Mouse (Mus musculus): ENCODE measurements around the gene S1pr1.

S1pr1 gene

GRCm38 (mm10) chr3:115692857-115693256 is 22.0 kb downstream of the S1pr1 start:
- CTCF ChIA-PET: interaction anchor here in 1 of 4 experiments (0.6 kb wide), 1 partner anchor 48 kb away, joined by 4 read pairs; no protein-coding TSS in a partner anchor
- POLR2A ChIA-PET: interaction anchor here in 3 of 4 experiments (0.6 to 0.8 kb wide), 5 partner anchors 26 to 648 kb away, joined by 3 to 7 read pairs (median 3); partner anchors contain the start of gene Dph5 (in 2 of the 3)

- POLR2A ChIA-PET: interaction anchor here in 2 of 4 experiments (0.6 to 0.7 kb wide), 2 partner anchors 195 to 649 kb away, joined by 3 to 7 read pairs; partner anchors contain the start of gene Dph5 (in 1 of the 2)
- CTCF ChIA-PET: interaction anchor here in 1 of 4 experiments (0.6 kb wide), 1 partner anchor 47 kb away, joined by 4 read pairs; no protein-coding TSS in a partner anchor
Observed at GRCm38 (mm10) chr3:115692384-115692783, 22.5 kb downstream of the S1pr1 start.

DNA sequence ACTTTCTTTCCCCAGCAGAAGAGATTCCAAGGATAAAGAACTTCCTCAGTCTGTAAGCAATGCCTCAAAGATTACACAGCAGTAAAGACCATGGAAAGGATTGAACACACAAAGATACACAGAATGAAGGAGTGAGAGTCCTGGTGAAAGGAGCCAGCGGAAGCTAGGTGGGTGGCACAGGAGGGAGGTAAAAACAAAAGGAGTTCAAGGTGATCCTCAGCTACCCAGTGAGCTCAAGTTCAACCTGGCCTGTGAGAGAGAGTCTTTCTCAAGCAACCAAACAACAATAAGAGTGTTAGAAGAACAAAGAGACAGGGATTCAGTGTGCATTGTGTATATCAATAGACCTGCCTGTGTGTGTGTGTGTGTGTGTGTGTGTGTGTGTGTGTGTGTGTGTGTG is 25.0 kb downstream of the S1pr1 start:
- ChIA-PET POLR2A (interaction anchor here in 3 of 4 experiments (0.6 to 2.2 kb wide), 7 partner anchors 11 to 734 kb away, joined by 3 to 5 read pairs (median 3); partner anchors contain the start of genes Cdc14a (in 1 of the 3), Dph5 (in 1 of the 3) and S1pr1 (in 1 of the 3)), CTCF (interaction anchor here in 2 of 4 experiments (0.6 to 0.8 kb wide), 2 partner anchors 246 to 576 kb away, joined by 6 to 7 read pairs; no protein-coding TSS in a partner anchor)

- CTCF ChIA-PET: interaction anchor here in 2 of 4 experiments (0.6 to 0.7 kb wide), 2 partner anchors 523 to 577 kb away, joined by 4 to 7 read pairs; no protein-coding TSS in a partner anchor
Observed at GRCm38 (mm10) chr3:115689352-115689751, 25.5 kb downstream of the S1pr1 start.

DNA sequence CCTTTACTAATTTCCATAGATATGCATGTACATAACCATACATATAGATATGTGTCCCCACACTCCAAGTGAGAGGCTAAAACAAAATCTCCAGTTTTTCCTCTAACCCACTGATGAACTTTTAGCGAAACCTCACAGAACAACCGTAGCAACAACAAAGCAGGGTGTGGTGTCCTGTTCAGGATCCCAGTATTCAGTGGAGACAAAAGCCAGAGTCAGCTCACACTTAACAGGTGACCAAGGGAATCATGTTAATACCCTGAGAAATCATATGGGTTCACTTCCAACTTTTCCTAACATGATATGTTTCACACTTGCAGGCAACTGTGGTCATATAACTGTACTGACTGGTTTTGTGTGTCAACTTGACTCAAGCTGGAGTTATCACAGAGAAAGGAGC is 27.1 kb downstream of the S1pr1 start:
- CTCF ChIA-PET: no interaction called here
- POLR2A ChIA-PET: interaction anchor here in 2 of 4 experiments (0.8 to 1.3 kb wide), 2 partner anchors 70 to 71 kb away, joined by 3 read pairs; no protein-coding TSS in a partner anchor

More at GRCm38 (mm10) chr3:115689352-115689751, 25.5 kb downstream of the S1pr1 start:
- POLR2A ChIA-PET: interaction anchor here in 3 of 4 experiments (0.6 to 2.2 kb wide), 6 partner anchors 11 to 734 kb away, joined by 3 to 5 read pairs (median 3); partner anchors contain the start of genes Cdc14a (in 1 of the 3), Dph5 (in 1 of the 3) and S1pr1 (in 1 of the 3)

DNA sequence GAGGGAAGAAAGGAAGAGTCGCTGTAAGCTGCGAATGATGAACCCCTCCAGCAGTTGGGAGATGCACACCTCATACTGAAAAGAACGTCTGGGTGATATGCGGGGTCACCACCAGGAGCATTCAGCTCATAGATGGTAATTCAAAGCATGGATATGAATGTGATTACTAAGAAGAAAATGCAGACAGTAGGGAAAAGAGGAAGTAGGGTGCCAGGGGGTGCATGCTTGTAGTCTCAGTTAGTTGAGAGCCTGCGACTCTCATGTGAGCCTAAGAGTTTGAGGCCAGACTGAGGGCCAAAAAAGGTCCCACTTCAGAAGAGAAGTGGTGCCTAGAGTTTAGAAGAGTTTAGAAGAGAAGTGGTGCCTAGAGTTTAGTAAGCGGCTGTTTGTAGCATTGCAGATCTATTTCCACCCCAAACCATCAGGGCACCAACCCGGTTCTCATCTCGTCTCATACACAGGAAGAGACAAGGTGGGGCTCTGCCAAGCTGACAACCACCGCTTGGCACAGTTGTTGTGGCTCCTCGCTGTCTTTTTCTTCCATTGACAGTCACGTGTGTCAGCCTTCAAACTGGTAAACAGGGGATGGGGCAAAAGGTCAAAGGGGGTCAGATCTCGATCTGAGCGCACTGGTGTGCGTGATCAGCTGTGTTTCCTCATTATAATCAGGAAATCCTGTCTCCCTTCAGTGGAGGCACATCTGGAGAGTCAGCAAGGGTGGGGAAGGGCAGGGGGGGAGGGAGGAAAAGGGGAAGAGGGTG is 32.4 kb downstream of the S1pr1 start:
- POLR2A ChIA-PET: interaction anchor here in 1 of 4 experiments (0.6 kb wide), 2 partner anchors 8 to 186 kb away, joined by 3 to 7 read pairs; no protein-coding TSS in a partner anchor
- CTCF ChIA-PET: interaction anchor here in 1 of 4 experiments (1.1 kb wide), 1 partner anchor 9 kb away, joined by 3 read pairs; no protein-coding TSS in a partner anchor

DNA sequence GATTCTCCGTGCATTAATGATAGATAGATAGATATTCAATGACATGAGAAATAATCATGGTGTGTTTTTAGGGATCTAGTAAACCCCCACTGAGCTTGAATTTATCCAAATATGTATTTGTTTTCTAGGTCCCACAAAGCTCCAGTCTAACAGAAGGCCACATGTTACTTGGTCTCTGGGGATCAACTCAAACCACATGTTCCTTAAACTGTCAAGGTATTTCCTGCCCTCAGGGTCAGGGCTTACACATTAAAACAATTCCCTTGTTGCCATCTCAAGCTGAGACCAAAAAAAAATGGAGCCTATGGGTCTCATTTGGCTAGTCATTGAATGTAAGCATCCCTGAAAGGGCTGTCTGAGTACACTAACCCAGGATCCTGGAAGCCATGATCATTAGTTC is 33.7 kb downstream of the S1pr1 start:
- ChIA-PET POLR2A (no interaction called here), CTCF (interaction anchor here in 1 of 4 experiments (0.6 to 0.7 kb wide), 2 partner anchors 20 to 788 kb away, joined by 3 read pairs; no protein-coding TSS in a partner anchor)

DNA sequence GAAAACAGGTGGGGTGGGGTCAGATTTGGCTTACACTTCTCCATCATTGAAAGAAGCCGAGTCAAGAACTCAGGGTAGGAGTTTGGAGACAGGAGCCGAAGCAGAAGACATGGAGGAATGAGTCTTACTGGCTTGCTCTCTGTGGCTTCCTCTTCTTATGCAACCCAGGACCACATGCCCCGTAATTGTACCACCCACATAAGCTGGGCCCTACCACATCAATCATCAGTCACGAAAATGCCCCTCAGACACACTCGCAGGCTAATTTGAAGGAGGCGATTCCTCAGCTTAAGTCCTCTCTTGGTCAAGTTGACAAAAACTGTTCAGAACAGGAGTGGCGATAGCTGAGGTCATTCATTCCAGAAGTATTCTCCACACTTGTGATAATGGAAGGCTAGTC is 35.9 kb downstream of the S1pr1 start:
- CTCF ChIA-PET: no interaction called here
- POLR2A ChIA-PET: interaction anchor here in 1 of 4 experiments (0.6 kb wide), 1 partner anchor 579 kb away, joined by 3 read pairs; no protein-coding TSS in a partner anchor

DNA sequence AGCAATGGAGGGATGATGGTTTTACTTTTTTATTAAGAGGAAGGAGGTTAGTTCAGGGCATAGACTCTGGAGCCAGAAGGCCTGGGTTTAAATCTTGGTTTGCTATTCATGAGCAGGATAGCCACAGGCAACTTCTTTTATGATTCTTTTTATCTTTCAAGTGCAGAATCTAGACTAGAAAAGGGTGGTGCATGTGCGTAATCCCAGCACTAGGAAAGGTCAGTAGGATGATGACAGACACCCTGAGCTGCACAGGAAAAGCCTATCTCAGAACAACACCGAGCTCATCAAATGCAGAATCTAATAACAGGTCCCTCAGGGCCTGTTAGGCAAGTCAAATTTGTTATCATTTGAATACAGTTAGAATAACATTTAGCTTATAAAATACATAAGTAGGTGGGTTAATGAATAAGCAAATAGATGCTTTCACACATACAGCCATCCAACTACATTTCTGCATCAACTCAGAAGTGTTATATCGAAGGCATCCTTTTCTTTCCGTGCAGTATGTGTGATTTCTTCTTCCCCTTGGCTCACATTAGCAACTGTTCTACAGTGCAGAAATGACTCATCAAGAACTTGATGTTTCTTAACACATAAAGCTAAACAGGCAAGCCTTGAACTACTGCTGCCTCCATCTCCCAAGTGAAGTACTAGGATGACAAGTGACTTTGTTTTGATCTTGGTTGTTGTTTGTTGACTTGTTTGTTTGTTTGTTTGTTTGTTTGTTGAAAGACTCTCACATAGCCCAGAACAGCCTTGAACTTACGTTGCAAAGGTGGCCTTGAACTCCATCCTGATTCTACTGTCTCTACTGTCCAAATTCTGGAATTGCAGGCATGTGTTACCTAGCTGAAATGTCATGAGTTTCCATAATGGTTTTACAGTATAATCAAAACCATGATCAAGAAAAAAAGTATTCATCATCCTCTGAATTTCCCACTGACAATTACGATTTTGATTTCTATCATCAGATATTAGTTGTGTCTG is 39.0 kb downstream of the S1pr1 start:
- CTCF ChIA-PET: interaction anchor here in 1 of 4 experiments (1.2 kb wide), 1 partner anchor 15 kb away, joined by 3 read pairs; no protein-coding TSS in a partner anchor
- POLR2A ChIA-PET: interaction anchor here in 1 of 4 experiments (0.6 to 0.8 kb wide), 2 partner anchors 98 to 212 kb away, joined by 3 read pairs; partner anchors contain the start of gene Dph5

GRCm38 (mm10) chr3:115674665-115675064 is 40.2 kb downstream of the S1pr1 start:
- POLR2A ChIA-PET: interaction anchor here in 1 of 4 experiments (0.6 kb wide), 2 partner anchors 8 to 651 kb away, joined by 3 to 7 read pairs; no protein-coding TSS in a partner anchor

GRCm38 (mm10) chr3:115673663-115674157 is 41.2 kb downstream of the S1pr1 start:
- POLR2A ChIA-PET: interaction anchor here in 2 of 4 experiments (1.0 to 1.5 kb wide), 3 partner anchors 11 to 41 kb away, joined by 3 to 4 read pairs (median 3); partner anchors contain the start of gene S1pr1 (in 1 of the 2)
- CTCF ChIA-PET: interaction anchor here in 3 of 4 experiments (0.5 to 1.2 kb wide), 5 partner anchors 9 to 39 kb away, joined by 3 read pairs; no protein-coding TSS in a partner anchor

More at GRCm38 (mm10) chr3:115674665-115675064, 40.2 kb downstream of the S1pr1 start:
- CTCF ChIA-PET: no interaction called here

- POLR2A ChIA-PET: interaction anchor here in 3 of 4 experiments (0.6 to 1.5 kb wide), 4 partner anchors 10 to 42 kb away, joined by 3 to 4 read pairs (median 4); partner anchors contain the start of gene S1pr1 (in 1 of the 3)
- CTCF ChIA-PET: interaction anchor here in 3 of 4 experiments (0.5 to 1.2 kb wide), 5 partner anchors 10 to 40 kb away, joined by 3 read pairs; no protein-coding TSS in a partner anchor
Observed at GRCm38 (mm10) chr3:115672965-115673662, 41.8 kb downstream of the S1pr1 start.

DNA sequence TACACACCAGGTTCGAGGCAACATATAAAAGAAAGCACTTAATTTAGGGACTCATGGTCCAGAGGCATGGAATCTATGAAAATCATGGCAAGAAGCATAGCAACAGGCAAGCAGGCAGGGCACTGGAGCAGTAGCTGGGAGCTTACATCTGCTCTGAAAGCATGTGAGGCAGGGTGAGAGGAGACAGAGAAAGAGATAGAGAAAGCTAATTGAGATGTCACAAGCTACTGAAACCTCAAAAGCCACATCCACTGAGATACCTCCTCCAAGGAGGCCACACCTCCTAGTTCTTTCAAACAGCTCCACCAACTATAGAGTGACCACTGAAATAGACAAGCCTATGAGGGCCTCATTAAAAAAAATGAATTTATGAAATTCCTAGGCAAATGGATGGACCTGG is 45.6 kb downstream of the S1pr1 start:
- ChIA-PET CTCF (no interaction called here), POLR2A (no interaction called here)

DNA sequence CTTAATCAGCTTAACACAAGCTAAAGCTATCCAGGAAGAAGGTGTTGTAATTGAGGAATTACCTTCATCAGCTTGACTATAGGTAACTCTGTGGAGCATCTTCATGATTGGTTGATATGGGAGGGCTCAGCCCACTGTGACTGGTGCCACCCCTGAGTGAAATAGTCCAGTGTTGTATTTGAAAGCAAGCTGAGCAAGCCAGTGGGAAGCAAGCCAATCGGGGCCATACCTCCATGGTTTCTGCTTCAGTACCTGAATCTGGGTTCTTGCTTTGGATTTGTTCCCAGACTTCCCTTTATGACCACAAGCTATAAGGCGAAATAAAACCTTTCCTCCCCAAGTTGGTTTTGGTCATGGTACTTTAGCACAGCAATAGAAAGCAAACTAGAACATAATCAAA is 47.7 kb downstream of the S1pr1 start:
- CTCF ChIA-PET: interaction anchor here in 2 of 4 experiments (0.5 to 0.7 kb wide), 2 partner anchors 347 to 510 kb away, joined by 3 to 5 read pairs; no protein-coding TSS in a partner anchor
- POLR2A ChIA-PET: no interaction called here

- ChIA-PET CTCF (interaction anchor here in 1 of 4 experiments (0.5 to 0.6 kb wide), 2 partner anchors 270 to 511 kb away, joined by 3 to 7 read pairs; no protein-coding TSS in a partner anchor), POLR2A (no interaction called here)
Observed at GRCm38 (mm10) chr3:115666547-115666946, 48.3 kb downstream of the S1pr1 start.

GRCm38 (mm10) chr3:115664497-115664896 is 50.4 kb downstream of the S1pr1 start:
- POLR2A ChIA-PET: no interaction called here
- CTCF ChIA-PET: no interaction called here
